Mouse (Mus musculus) erythroblast, embryonic 14.5 days (primary cell): ENCODE data around the gene Ldlrad3.

Experiments used
- GATA1 ChIP-seq: IDR thresholded peaks from 2 replicates; pipeline ENCODE4 v1.6.1; 2012; ENCODE audit warnings: low read length, inconsistent platforms, mixed read lengths
- TAL1 ChIP-seq: IDR thresholded peaks from 3 replicates; pipeline ENCODE4 v1.6.1; 2012; ENCODE audit warnings: low read length, inconsistent platforms, mixed read lengths

GRCm38 (mm10) chr2:102087787-102088186 is 98.4 kb downstream of the Ldlrad3 start:
- TF ChIP-seq TAL1 = no peak
- no peak for TF ChIP-seq GATA1
